Mouse (Mus musculus) midbrain, embryonic 11.5 days (tissue): ENCODE data around the gene Tfpt. TPM values are rescaled to one million over a fixed set of nuclear protein-coding genes. Genes with fewer than 3 reads are reported as not detected.

Experiments used
- ATAC-seq: fragments of 200-750 bp; cut with Nextera tagmentation; 2 replicates; pipeline ENCODE4 v1.8.0; 2017; ENCODE audit warnings: moderate TSS enrichment, moderate library complexity; ENCODE audit not compliant: low FRiP score
- DNase-seq: peaks from one replicate; pipeline ENCODE4 v3.0.0; 2015; ENCODE audit warnings: low spot score; ENCODE audit errors: missing footprints
- H3K27ac ChIP-seq: fragments of 300-500 bp; sonication (generic); 2 replicates; pipeline ENCODE4 v1.5.1; 2014; ENCODE audit warnings: low read depth, low read length
- H3K27me3 ChIP-seq: fragments of 300-500 bp; sonication (generic); 2 replicates; pipeline ENCODE4 v1.6.1; 2014; ENCODE audit warnings: mild to moderate bottlenecking, low read length, moderate library complexity, mixed read lengths; ENCODE audit not compliant: control insufficient read depth, insufficient read depth
- H3K36me3 ChIP-seq: fragments of 300-500 bp; sonication (generic); 2 replicates; pipeline ENCODE4 v1.6.1; 2014; ENCODE audit warnings: mild to moderate bottlenecking, low read length, moderate library complexity, mixed read lengths; ENCODE audit not compliant: control insufficient read depth, insufficient read depth
- H3K4me1 ChIP-seq: fragments of 300-500 bp; sonication (generic); 2 replicates; pipeline ENCODE4 v1.6.1; 2014; ENCODE audit warnings: low read length; ENCODE audit not compliant: control insufficient read depth, insufficient read depth
- H3K4me2 ChIP-seq: fragments of 300-500 bp; sonication (generic); 2 replicates; pipeline ENCODE4 v1.6.1; 2014; ENCODE audit warnings: mild to moderate bottlenecking, moderate library complexity
- H3K4me3 ChIP-seq: fragments of 300-500 bp; sonication (generic); 2 replicates; pipeline ENCODE4 v1.5.1; 2014; ENCODE audit warnings: low read depth, low read length
- H3K9ac ChIP-seq: fragments of 300-500 bp; sonication (generic); 2 replicates; pipeline ENCODE4 v1.6.1; 2014; ENCODE audit warnings: low read length
- H3K9me3 ChIP-seq: fragments of 300-500 bp; sonication (generic); 2 replicates; pipeline ENCODE4 v1.6.1; 2016; ENCODE audit warnings: low read length; ENCODE audit not compliant: control insufficient read depth
- whole genome bisulfite sequencing: fragments of 180-500 bp; shearing (Covaris S2); extraction: QIAGEN DNeasy Blood & Tissue Kit; methylation state at CpG from one replicate; pipeline ENCODE4 v1.1.7; 2014; 5-methylcytosine and 5-hydroxymethylcytosine counted together
- polyA plus RNA-seq: library from polyadenylated mRNA; unstranded; fragments of >200 nt; fragmentation: Nextera tagmentation; extraction: Ambion mirVana; gene quantifications from 2 replicates; pipeline ENCODE4 v1.2.1, GENCODE M21; 2014

The Tfpt gene
- polyA plus RNA-seq: 29.9 and 31.0 TPM in 2 replicates

- Histone ChIP-seq H3K27me3 (no peaks in the 10 kb centered on the region), H3K4me3 (peak within 1 kb of the TSS; percentile 73), H3K36me3 (peaks cover 10% of the 10 kb centered on the region; the same call in 1 of the 2 replicates), H3K4me2 (peak within 1 kb of the TSS; percentile 74), H3K9me3 (no peaks in the 10 kb centered on the region), H3K4me1 (peaks cover 13% of the 10 kb centered on the region), H3K9ac (peak within 1 kb of the TSS; percentile 82), H3K27ac (no peak within 1 kb of the TSS)
- DNase-seq (peak; percentile 99), ATAC-seq (peak; percentile 90)
- WGBS: 1% methylated on average over 47 of the region's 47 CpGs
Observed at GRCm38 (mm10) chr7:3629543-3630477, at the start of gene Tfpt, which contains the start of gene Prpf31. Tfpt (minus strand) TSS chr7:3629929. Prpf31 (plus strand) TSS chr7:3629985.

- Histone ChIP-seq H3K9me3 (no peaks in the 10 kb centered on the region), H3K27me3 (no peaks in the 10 kb centered on the region), H3K4me2 (no peak within 1 kb of the TSS), H3K9ac (no peak within 1 kb of the TSS), H3K4me1 (no peaks in the 10 kb centered on the region), H3K36me3 (no peaks in the 10 kb centered on the region), H3K4me3 (no peak within 1 kb of the TSS), H3K27ac (no peak within 1 kb of the TSS)
- ATAC-seq: no peak
- no peak for DNase-seq
- 60% methylated on average over 9 of the region's 9 CpGs for WGBS
Observed at GRCm38 (mm10) chr7:3677342-3677741, 47.6 kb upstream of the Tfpt start, which contains the start of gene Tmc4. Tmc4 (minus strand) TSS chr7:3677553.

GRCm38 (mm10) chr7:3676371-3676770, 46.6 kb upstream of the Tfpt start:
- H3K27me3 ChIP-seq: no peaks in the 10 kb centered on the region
- no peak for DNase-seq
- H3K4me3 ChIP-seq: no peak overlapping the region
- no peaks in the 10 kb centered on the region for H3K9me3 ChIP-seq
- H3K4me1 ChIP-seq: no peaks in the 10 kb centered on the region
- H3K9ac ChIP-seq: no peak overlapping the region
- H3K36me3 ChIP-seq: no peaks in the 10 kb centered on the region
- 86% methylated on average over 12 of the region's 12 CpGs for WGBS
- no peak overlapping the region for H3K4me2 ChIP-seq
- no peak overlapping the region for H3K27ac ChIP-seq
- no peak for ATAC-seq

- Histone ChIP-seq H3K9me3 (no peaks in the 10 kb centered on the region), H3K4me2 (no peak overlapping the region), H3K27ac (no peak overlapping the region), H3K4me3 (no peak overlapping the region), H3K27me3 (no peaks in the 10 kb centered on the region), H3K36me3 (no peaks in the 10 kb centered on the region), H3K4me1 (no peaks in the 10 kb centered on the region), H3K9ac (no peak overlapping the region)
- no peak for DNase-seq
- peak; percentile 17; the same call in 1 of the 2 replicates for ATAC-seq
- WGBS: 80% methylated on average over 3 of the region's 3 CpGs
Observed at GRCm38 (mm10) chr7:3675228-3675548, 45.5 kb upstream of the Tfpt start.

GRCm38 (mm10) chr7:3674507-3675227, 44.9 kb upstream of the Tfpt start:
- Histone ChIP-seq H3K4me2 (no peak overlapping the region), H3K4me1 (no peaks in the 10 kb centered on the region), H3K27me3 (no peaks in the 10 kb centered on the region), H3K27ac (no peak overlapping the region), H3K9ac (no peak overlapping the region), H3K9me3 (no peaks in the 10 kb centered on the region), H3K4me3 (no peak overlapping the region), H3K36me3 (no peaks in the 10 kb centered on the region)
- DNase-seq (peak; percentile 98), ATAC-seq (peak; percentile 90)
- 72% methylated on average over 10 of the region's 10 CpGs for WGBS

- H3K27me3 ChIP-seq: no peaks in the 10 kb centered on the region
- peaks cover 12% of the 10 kb centered on the region for H3K4me1 ChIP-seq
- DNase-seq: no peak
- H3K36me3 ChIP-seq: peaks cover 3% of the 10 kb centered on the region; the same call in 1 of the 2 replicates
- no peak overlapping the region for H3K27ac ChIP-seq
- WGBS: 20% methylated on average over 14 of the region's 14 CpGs
- no peak overlapping the region for H3K4me3 ChIP-seq
- H3K9me3 ChIP-seq: no peaks in the 10 kb centered on the region
- no peak for ATAC-seq
- H3K4me2 ChIP-seq: no peak overlapping the region
- no peak overlapping the region; the same call in 1 of the 2 replicates for H3K9ac ChIP-seq
Observed at GRCm38 (mm10) chr7:3666921-3667391, 37.2 kb upstream of the Tfpt start.

GRCm38 (mm10) chr7:3665215-3666114, 35.7 kb upstream of the Tfpt start, which contains the start of gene Leng1:
Leng1 (minus strand) TSS chr7:3665840.
- Histone ChIP-seq H3K4me1 (peaks cover 12% of the 10 kb centered on the region), H3K9ac (peak within 1 kb of the TSS; percentile 88), H3K36me3 (peaks cover 10% of the 10 kb centered on the region; the same call in 1 of the 2 replicates), H3K4me2 (peak within 1 kb of the TSS; percentile 74), H3K27me3 (no peaks in the 10 kb centered on the region), H3K9me3 (no peaks in the 10 kb centered on the region), H3K27ac (peak within 1 kb of the TSS; percentile 80), H3K4me3 (peak within 1 kb of the TSS; percentile 75)
- DNase-seq (peak; percentile 97), ATAC-seq (peak; percentile 99)
- WGBS: 5% methylated on average over 45 of the region's 45 CpGs

- H3K9ac ChIP-seq: peak overlapping the region; percentile 88
- H3K4me3 ChIP-seq: peak overlapping the region; percentile 75
- H3K27ac ChIP-seq: peak overlapping the region; percentile 80
- peaks cover 17% of the 10 kb centered on the region; the same call in 1 of the 2 replicates for H3K36me3 ChIP-seq
- H3K4me2 ChIP-seq: peak overlapping the region; percentile 74
- ATAC-seq: peak; percentile 34
- peaks cover 12% of the 10 kb centered on the region for H3K4me1 ChIP-seq
- 34% methylated on average over 15 of the region's 15 CpGs for WGBS
- no peaks in the 10 kb centered on the region for H3K9me3 ChIP-seq
- H3K27me3 ChIP-seq: no peaks in the 10 kb centered on the region
- no peak for DNase-seq
Observed at GRCm38 (mm10) chr7:3664524-3665214, 34.9 kb upstream of the Tfpt start.
